8 mouse cellular contexts compared by ENCODE assay signal in the genomic region with DNA sequence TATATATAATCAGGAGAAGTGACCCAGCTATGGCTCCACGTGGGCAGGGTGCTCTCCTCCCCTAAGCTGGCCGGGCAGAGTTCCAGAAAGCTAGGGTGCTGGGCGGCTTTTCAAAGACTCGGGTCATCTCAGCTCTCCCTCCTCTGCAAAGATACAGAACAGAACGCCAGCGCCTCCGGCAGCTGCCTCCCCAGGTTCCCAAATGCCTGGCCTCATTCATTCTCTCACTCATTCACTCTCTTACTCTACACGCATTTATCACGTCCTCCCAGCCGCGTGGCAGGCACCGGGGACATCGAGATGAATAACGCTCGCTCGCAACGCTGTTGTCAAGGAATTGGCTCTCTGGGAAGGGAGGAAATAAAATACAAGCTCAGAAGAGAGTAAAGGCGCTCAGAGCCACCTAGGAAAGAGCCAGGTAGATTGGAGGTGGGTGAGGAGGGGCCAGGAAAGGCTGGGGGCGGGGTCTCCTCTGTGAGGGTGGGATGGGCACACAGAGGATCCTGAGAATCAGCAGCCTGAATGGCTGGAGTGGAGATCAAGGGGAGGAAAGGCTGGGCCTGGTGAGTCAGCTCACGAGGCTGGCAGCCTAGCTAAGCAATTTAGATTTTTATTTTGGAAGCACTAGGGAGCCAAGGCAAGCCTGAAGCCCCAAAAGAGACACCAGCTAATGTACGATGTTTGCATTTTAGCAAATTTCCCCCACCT. TPM values are rescaled to one million over a fixed set of nuclear protein-coding genes. Genes with fewer than 3 reads are reported as not detected.
DNase-seq lines count a peak whose midpoint lies in the region; ATAC-seq and TF ChIP-seq lines count a peak whose summit lies in the region.

No protein-coding gene starts in this region.

- no peak overlapping the region for H3K4me2 ChIP-seq in lung, embryonic 14.5 days
- H3K4me2 ChIP-seq in embryonic facial prominence, embryonic 13.5 days: 0 out of 2 replicates have a peak overlapping the region, but pooled peaks have one; percentile 3
- H3K4me2 ChIP-seq in neural tube, embryonic 12.5 days (replicated peaks): peak overlapping the region; percentile 50

- no peak overlapping the region for H3K4me3 ChIP-seq in lung, embryonic 14.5 days (ENCODE audit: low read depth, low read length)
- no peak overlapping the region for H3K4me3 ChIP-seq in embryonic facial prominence, embryonic 13.5 days
- H3K4me3 ChIP-seq in neural tube, embryonic 12.5 days: no peak overlapping the region

- 27% methylated on average over 21 of the region's 21 CpGs for WGBS in lung, embryonic 14.5 days
- 34% methylated on average over 21 of the region's 21 CpGs for WGBS in embryonic facial prominence, embryonic 13.5 days
- WGBS in neural tube, embryonic 12.5 days: 10% methylated on average over 21 of the region's 21 CpGs

- ATAC-seq in lung, embryonic 14.5 days (ENCODE audit: insufficient read depth): no peak
- ATAC-seq in embryonic facial prominence, embryonic 13.5 days (ENCODE audit: insufficient number of reproducible peaks, insufficient read depth, low FRiP score, low TSS enrichment, low read depth): no peak
- ATAC-seq in neural tube, embryonic 12.5 days (ENCODE audit: low FRiP score, low read depth): peak; percentile 37

- H3K4me1 ChIP-seq in lung, embryonic 14.5 days (ENCODE audit: insufficient read depth): no peaks in the 10 kb centered on the region
- H3K4me1 ChIP-seq in embryonic facial prominence, embryonic 13.5 days: no peaks in the 10 kb centered on the region
- H3K4me1 ChIP-seq in neural tube, embryonic 12.5 days: peaks cover 22% of the 10 kb centered on the region

- H3K27me3 ChIP-seq in lung, embryonic 14.5 days (ENCODE audit: insufficient read depth, low read length): no peaks in the 10 kb centered on the region
- H3K27me3 ChIP-seq in embryonic facial prominence, embryonic 13.5 days: peaks cover 34% of the 10 kb centered on the region
- H3K27me3 ChIP-seq in neural tube, embryonic 12.5 days (replicated peaks): peaks cover 12% of the 10 kb centered on the region; the same call in 1 of the 2 replicates

- no peak for TF ChIP-seq CTCF in lung, embryonic 14.5 days (IDR thresholded peaks at IDR 0.05; ENCODE audit: low read depth)

- no peak overlapping the region for H3K9ac ChIP-seq in lung, embryonic 14.5 days
- H3K9ac ChIP-seq in embryonic facial prominence, embryonic 13.5 days: no peak overlapping the region
- no peak overlapping the region for H3K9ac ChIP-seq in neural tube, embryonic 12.5 days

- no peaks in the 10 kb centered on the region for H3K9me3 ChIP-seq in lung, embryonic 14.5 days (ENCODE audit: low read depth, low read length)
- no peaks in the 10 kb centered on the region for H3K9me3 ChIP-seq in embryonic facial prominence, embryonic 13.5 days
- no peaks in the 10 kb centered on the region for H3K9me3 ChIP-seq in neural tube, embryonic 12.5 days

- DNase-seq in cerebellum, postnatal 25 days: peak; percentile 34 to 54
- DNase-seq in cerebellum, adult 11-12 months: no peak
- peak; percentile 13 for DNase-seq in lung, embryonic 14.5 days
- DNase-seq in lung, postnatal 4 days: no peak
- no peak for DNase-seq in lung, adult 18-20 months
- no peak for DNase-seq in urinary bladder, adult 2 months (ENCODE audit: low spot score)

- H3K36me3 ChIP-seq in lung, embryonic 14.5 days (ENCODE audit: insufficient read depth): no peaks in the 10 kb centered on the region
- no peaks in the 10 kb centered on the region for H3K36me3 ChIP-seq in embryonic facial prominence, embryonic 13.5 days
- no peaks in the 10 kb centered on the region for H3K36me3 ChIP-seq in neural tube, embryonic 12.5 days

- H3K27ac ChIP-seq in lung, embryonic 14.5 days (ENCODE audit: low read depth): no peak overlapping the region
- no peak overlapping the region for H3K27ac ChIP-seq in embryonic facial prominence, embryonic 13.5 days
- peak overlapping the region; percentile 26; the same call in 1 of the 2 replicates for H3K27ac ChIP-seq in neural tube, embryonic 12.5 days

RNA-seq across cellular contexts. Expression of a gene that starts 18.7 kb away (rescaled TPM):
- 2.2 and 2.3 TPM in 2 replicates for polyA plus RNA-seq in lung, embryonic 14.5 days (2014; fragmentation: Nextera tagmentation; extraction: Ambion mirVana)
- polyA plus RNA-seq in embryonic facial prominence, embryonic 13.5 days (2015; fragmentation: Nextera tagmentation; extraction: Ambion mirVana): 6.2 and 7.8 TPM in 2 replicates
- 46.5 and 48.3 TPM in 2 replicates for polyA plus RNA-seq in neural tube, embryonic 12.5 days (2016; fragmentation: Nextera tagmentation; extraction: Ambion mirVana)
- 0.38 and 0.45 TPM in 2 replicates for polyA plus RNA-seq in urinary bladder, adult 2 months (2012; rRNA removed)

Comparison
In these comparisons a context has a peak if more than half of its experiments do, and no peak if none do; other contexts are left out.
1. DNase-seq: peak in cerebellum, postnatal 25 days (2 of 2) and lung, embryonic 14.5 days (single experiment); none in cerebellum, adult 11-12 months (single experiment), lung, postnatal 4 days (0 of 2), lung, adult 18-20 months (0 of 2) and urinary bladder, adult 2 months (single experiment).